Mouse (Mus musculus) C2C12 (cell line): ENCODE data around the gene Ptprn2.

Experiments used
- CEBPB ChIP-seq: IDR thresholded peaks from one replicate; pipeline ENCODE4 v1.6.1; 2011; ENCODE audit warnings: low read depth, mild to moderate bottlenecking, control low read depth, moderate library complexity
- CTCF ChIP-seq: IDR thresholded peaks from one replicate; pipeline ENCODE4 v1.5.1; 2011; ENCODE audit not compliant: control insufficient read depth, insufficient read depth, insufficient read length
- MAX ChIP-seq: IDR thresholded peaks from one replicate; pipeline ENCODE4 v1.6.1; 2011; ENCODE audit warnings: mild to moderate bottlenecking, control low read depth
- MYOD1 ChIP-seq: IDR thresholded peaks from one replicate; pipeline ENCODE4 v1.6.1; 2011; ENCODE audit warnings: low read depth; ENCODE audit not compliant: control insufficient read depth, insufficient read length
- MYOG ChIP-seq: IDR thresholded peaks from one replicate; pipeline ENCODE4 v1.6.1; 2011; ENCODE audit not compliant: control insufficient read depth, insufficient read length; ENCODE audit errors: extremely low read depth

- TF ChIP-seq CTCF: no peak
- no peak for TF ChIP-seq MYOD1
- TF ChIP-seq MAX: no peak
- no peak for TF ChIP-seq MYOG
- no peak for TF ChIP-seq CEBPB
These were observed 46.9 kb upstream of the Ptprn2 start for GRCm38 (mm10) chr12:116438591-116438990.
